Mouse (Mus musculus): ENCODE data around the gene Fbxo46.

- TF ChIP-seq CTCF (IDR thresholded peaks at IDR 0.05; ENCODE audit: extremely low read depth, insufficient read depth, low read length) (no peak), POLR2A (IDR thresholded peaks at IDR 0.05; ENCODE audit: extremely low read depth, insufficient read depth, low read length) (no peak)
These were observed 34.7 kb upstream of the Fbxo46 start for GRCm38 (mm10) chr7:19084921-19085473.

Measured in cortical plate, adult 2 months (tissue).